Mouse (Mus musculus) hindbrain, embryonic 14.5 days (tissue): ENCODE measurements around the gene Nynrin. TPM values are rescaled to one million over a fixed set of nuclear protein-coding genes. Genes with fewer than 3 reads are reported as not detected.

Source experiments
- ATAC-seq: fragments of 200-750 bp; cut with Nextera tagmentation; 2 replicates; pipeline ENCODE4 v1.8.0; 2017; ENCODE audit warnings: moderate number of reproducible peaks, mild to moderate bottlenecking, moderate TSS enrichment, moderate library complexity; ENCODE audit not compliant: low FRiP score
- DNase-seq: peaks from one replicate; pipeline ENCODE4 v3.0.0-alpha.2; 2015; ENCODE audit warnings: low spot score
- H3K27ac ChIP-seq: fragments of 300-500 bp; sonication (generic); 2 replicates; pipeline ENCODE4 v1.5.1; 2014; ENCODE audit warnings: mild to moderate bottlenecking, moderate library complexity
- H3K27me3 ChIP-seq: fragments of 300-500 bp; sonication (generic); 2 replicates; pipeline ENCODE4 v1.6.1; 2014; ENCODE audit warnings: mild to moderate bottlenecking, low read length, mixed read lengths; ENCODE audit not compliant: control insufficient read depth, insufficient read depth
- H3K36me3 ChIP-seq: fragments of 300-500 bp; sonication (generic); replicated peaks from 2 replicates; pipeline ENCODE4 v1.6.1; 2014; ENCODE audit not compliant: control insufficient read depth, insufficient read depth
- H3K4me1 ChIP-seq: fragments of 300-500 bp; sonication (generic); replicated peaks from 2 replicates; pipeline ENCODE4 v1.6.1; 2014; ENCODE audit warnings: antibody characterized with exemption, low read length, mixed read lengths; ENCODE audit not compliant: control insufficient read depth, insufficient read depth
- H3K4me2 ChIP-seq: fragments of 300-500 bp; sonication (generic); replicated peaks from 2 replicates; pipeline ENCODE4 v1.6.1; 2014; ENCODE audit warnings: mild to moderate bottlenecking, moderate library complexity
- H3K4me3 ChIP-seq: fragments of 300-500 bp; sonication (generic); replicated peaks from 2 replicates; pipeline ENCODE4 v1.5.1; 2014; ENCODE audit warnings: mild to moderate bottlenecking, low read length
- H3K9ac ChIP-seq: fragments of 300-500 bp; sonication (generic); 2 replicates; pipeline ENCODE4 v1.6.1; 2014
- H3K9me3 ChIP-seq: fragments of 300-500 bp; sonication (generic); 2 replicates; pipeline ENCODE4 v1.6.1; 2016; ENCODE audit warnings: low read length; ENCODE audit not compliant: control insufficient read depth
- WGBS: fragments of 180-500 bp; shearing (Covaris S2); extraction: QIAGEN DNeasy Blood & Tissue Kit; methylation state at CpG from one replicate; pipeline ENCODE4 v1.1.7; 2014; 5-methylcytosine and 5-hydroxymethylcytosine counted together
- polyA plus RNA-seq: library from polyadenylated mRNA; unstranded; fragments of >200 nt; fragmentation: Nextera tagmentation; extraction: Ambion mirVana; gene quantifications from 2 replicates; pipeline ENCODE4 v1.2.1, GENCODE M21; 2014

The Nynrin gene
- polyA plus RNA-seq, 1 experiment from 2014 or later: 10.8 TPM

GRCm38 (mm10) chr14:55824481-55825215 lies 29.2 kb upstream of the Nynrin start:
- under 1% methylated on average over 32 of the region's 32 CpGs for WGBS
- Histone ChIP-seq H3K9ac (peak overlapping the region; percentile 60), H3K9me3 (no peaks in the 10 kb centered on the region), H3K27me3 (peaks cover 20% of the 10 kb centered on the region), H3K36me3 (no peaks in the 10 kb centered on the region), H3K4me1 (peaks cover 19% of the 10 kb centered on the region), H3K4me3 (peak overlapping the region; percentile 43), H3K27ac (peak overlapping the region; percentile 73), H3K4me2 (peak overlapping the region; percentile 63)
- ATAC-seq: 0 out of 2 replicates have a peak, but pooled peaks have one; percentile 18
- peak; percentile 32 for DNase-seq

- Histone ChIP-seq H3K4me1 (peaks cover 19% of the 10 kb centered on the region), H3K4me2 (peak overlapping the region; percentile 63), H3K36me3 (no peaks in the 10 kb centered on the region), H3K27me3 (peaks cover 20% of the 10 kb centered on the region), H3K9me3 (no peaks in the 10 kb centered on the region), H3K4me3 (peak overlapping the region; percentile 43), H3K9ac (peak overlapping the region; percentile 60), H3K27ac (peak overlapping the region; percentile 73; the same call in 1 of the 2 replicates)
- DNase-seq: peak; percentile 41
- ATAC-seq: peak; percentile 22; the same call in 1 of the 2 replicates
- under 1% methylated on average over 20 of the region's 37 CpGs for WGBS
These were observed 28.4 kb upstream of the Nynrin start for GRCm38 (mm10) chr14:55825216-55826051.

- Histone ChIP-seq H3K27ac (peak overlapping the region; percentile 34; the same call in 1 of the 2 replicates), H3K4me3 (peak overlapping the region; percentile 43), H3K9me3 (no peaks in the 10 kb centered on the region), H3K27me3 (peaks cover 20% of the 10 kb centered on the region), H3K4me1 (peaks cover 19% of the 10 kb centered on the region), H3K9ac (peak overlapping the region; percentile 42; the same call in 1 of the 2 replicates), H3K4me2 (peak overlapping the region; percentile 63), H3K36me3 (no peaks in the 10 kb centered on the region)
- under 1% methylated on average over 15 of the region's 15 CpGs for WGBS
- no peak for ATAC-seq
- DNase-seq: no peak
These were observed 27.7 kb upstream of the Nynrin start for GRCm38 (mm10) chr14:55826142-55826541.

- peak overlapping the region; percentile 42; the same call in 1 of the 2 replicates for H3K9ac ChIP-seq
- H3K9me3 ChIP-seq: no peaks in the 10 kb centered on the region
- peak overlapping the region; percentile 34; the same call in 1 of the 2 replicates for H3K27ac ChIP-seq
- peaks cover 20% of the 10 kb centered on the region for H3K27me3 ChIP-seq
- ATAC-seq (no peak), DNase-seq (no peak)
- peaks cover 19% of the 10 kb centered on the region for H3K4me1 ChIP-seq
- peak overlapping the region; percentile 63 for H3K4me2 ChIP-seq
- H3K4me3 ChIP-seq: peak overlapping the region; percentile 43
- H3K36me3 ChIP-seq: no peaks in the 10 kb centered on the region
- 9% methylated on average over 41 of the region's 41 CpGs for WGBS
These were observed 27.1 kb upstream of the Nynrin start for GRCm38 (mm10) chr14:55826551-55827340.

- Histone ChIP-seq H3K9me3 (no peaks in the 10 kb centered on the region), H3K36me3 (no peaks in the 10 kb centered on the region), H3K4me3 (no peak overlapping the region), H3K4me1 (peaks cover 15% of the 10 kb centered on the region), H3K9ac (no peak overlapping the region), H3K27me3 (peaks cover 20% of the 10 kb centered on the region), H3K4me2 (no peak overlapping the region), H3K27ac (no peak overlapping the region)
- no peak for DNase-seq
- ATAC-seq: no peak
- 52% methylated on average over 3 of the region's 3 CpGs for WGBS
These were observed 25.0 kb upstream of the Nynrin start for GRCm38 (mm10) chr14:55828716-55829263.

GRCm38 (mm10) chr14:55829854-55830253 lies 24.0 kb upstream of the Nynrin start:
- no peaks in the 10 kb centered on the region for H3K9me3 ChIP-seq
- H3K4me3 ChIP-seq: no peak overlapping the region
- WGBS: 94% methylated on average over 16 of the region's 16 CpGs
- H3K4me1 ChIP-seq: peaks cover 15% of the 10 kb centered on the region
- H3K27me3 ChIP-seq: peaks cover 20% of the 10 kb centered on the region
- no peak for ATAC-seq
- DNase-seq: no peak
- no peak overlapping the region for H3K27ac ChIP-seq
- H3K4me2 ChIP-seq: no peak overlapping the region
- H3K36me3 ChIP-seq: no peaks in the 10 kb centered on the region
- H3K9ac ChIP-seq: no peak overlapping the region

GRCm38 (mm10) chr14:55830331-55830730 lies 23.5 kb upstream of the Nynrin start:
- H3K9me3 ChIP-seq: no peaks in the 10 kb centered on the region
- H3K36me3 ChIP-seq: no peaks in the 10 kb centered on the region
- no peak overlapping the region for H3K4me3 ChIP-seq
- H3K4me1 ChIP-seq: peaks cover 11% of the 10 kb centered on the region; the same call in 1 of the 2 replicates
- H3K9ac ChIP-seq: no peak overlapping the region
- no peak overlapping the region for H3K4me2 ChIP-seq
- 90% methylated on average over 4 of the region's 4 CpGs for WGBS
- DNase-seq: no peak
- no peak for ATAC-seq
- no peak overlapping the region for H3K27ac ChIP-seq
- H3K27me3 ChIP-seq: peaks cover 20% of the 10 kb centered on the region

GRCm38 (mm10) chr14:55833126-55833525 lies 20.7 kb upstream of the Nynrin start:
- ATAC-seq: no peak
- no peaks in the 10 kb centered on the region for H3K9me3 ChIP-seq
- WGBS: 76% methylated on average over 4 of the region's 4 CpGs
- no peak overlapping the region for H3K4me2 ChIP-seq
- H3K4me3 ChIP-seq: no peak overlapping the region
- H3K27ac ChIP-seq: no peak overlapping the region
- DNase-seq: no peak
- H3K36me3 ChIP-seq: no peaks in the 10 kb centered on the region
- no peaks in the 10 kb centered on the region for H3K4me1 ChIP-seq
- no peak overlapping the region for H3K9ac ChIP-seq
- H3K27me3 ChIP-seq: no peaks in the 10 kb centered on the region; the same call in 1 of the 2 replicates
